Mouse (Mus musculus) monocyte, adult 5-6 weeks (primary cell): ENCODE data around the gene Wdr76. TPM values are rescaled to one million over a fixed set of nuclear protein-coding genes. Genes with fewer than 3 reads are reported as not detected.
A peak's percentile ranks its signal among the peaks of the same experiment; 100 is the strongest.
"Not testable (repeated sequence)": the region's sequence is repeated elsewhere in the genome, so short reads cannot be mapped to it uniquely, and the experiment has no call there.

Source experiments
- ATAC-seq: fragments of 153-309, 156-312 bp; replicated peaks from 2 replicates; pipeline ENCODE4 v1.8.0; 2017; ENCODE audit warnings: mild to moderate bottlenecking; ENCODE audit not compliant: low TSS enrichment, insufficient number of reproducible peaks, severe bottlenecking, poor library complexity, low FRiP score
- total RNA-seq: library from RNA; stranded (forward); fragments of 200-1000, 200-491, 200-594 nt; gene quantifications from 3 replicates; pipeline ENCODE4 v1.2.3, GENCODE M21; 2017

Wdr76 gene
- 8.2 to 13.5 TPM (median 10.6 TPM) in 3 replicates for total RNA-seq

GRCm38 (mm10) chr2:121505942-121506882 lies at the start of gene Wdr76, which contains the start of gene Mfap1a:
TSS of gene Wdr76 (plus strand) at chr2:121506723.
TSS of gene Mfap1a (minus strand) at chr2:121506665.
- ATAC-seq, result peak; percentile 93

GRCm38 (mm10) chr2:121460071-121460470 lies 46.5 kb upstream of the Wdr76 start:
- ATAC-seq, result no peak

GRCm38 (mm10) chr2:121468982-121469381 lies 37.5 kb upstream of the Wdr76 start:
- ATAC-seq, result not testable (repeated sequence)

GRCm38 (mm10) chr2:121472783-121473182 lies 33.7 kb upstream of the Wdr76 start:
- ATAC-seq, result 0 out of 2 replicates have a peak, but pooled peaks have one; percentile 49

- ATAC-seq, result peak; percentile 92
Observed at GRCm38 (mm10) chr2:121473301-121474179, 33.0 kb upstream of the Wdr76 start, which contains the start of gene Mfap1b. TSS of gene Mfap1b (minus strand) at chr2:121474067.

- no peak for ATAC-seq
Observed at GRCm38 (mm10) chr2:121474180-121474535, 32.4 kb upstream of the Wdr76 start.

GRCm38 (mm10) chr2:121475306-121475705 lies 31.2 kb upstream of the Wdr76 start:
- not testable (repeated sequence) for ATAC-seq

GRCm38 (mm10) chr2:121477491-121478266 lies 28.8 kb upstream of the Wdr76 start:
- no peak for ATAC-seq

- ATAC-seq, result peak; percentile 69
Observed at GRCm38 (mm10) chr2:121480498-121480897, 26.0 kb upstream of the Wdr76 start.

- ATAC-seq, result not testable (repeated sequence)
Observed at GRCm38 (mm10) chr2:121480916-121481315, 25.6 kb upstream of the Wdr76 start.

GRCm38 (mm10) chr2:121483576-121483975 lies 22.9 kb upstream of the Wdr76 start:
- ATAC-seq, result no peak

GRCm38 (mm10) chr2:121484403-121484802 lies 22.1 kb upstream of the Wdr76 start:
- peak; percentile 52; the same call in 1 of the 2 replicates for ATAC-seq

GRCm38 (mm10) chr2:121501550-121501949 lies 5.0 kb upstream of the Wdr76 start:
- not testable (repeated sequence) for ATAC-seq

- no peak for ATAC-seq
Observed at GRCm38 (mm10) chr2:121507173-121507950, 839 bp downstream of the Wdr76 start.

- no peak for ATAC-seq
Observed at GRCm38 (mm10) chr2:121507951-121508330, 1.4 kb downstream of the Wdr76 start.

- no peak for ATAC-seq
Observed at GRCm38 (mm10) chr2:121509584-121509983, 3.1 kb downstream of the Wdr76 start.

- ATAC-seq, result no peak
Observed at GRCm38 (mm10) chr2:121511401-121511800, 4.9 kb downstream of the Wdr76 start.
